Mouse (Mus musculus): ENCODE results near the gene Prr19. TPM values are rescaled to one million over a fixed set of nuclear protein-coding genes. Genes with fewer than 3 reads are reported as not detected.
A peak's percentile ranks its signal among the peaks of the same experiment; 100 is the strongest.

The Prr19 gene
- polyA plus RNA-seq, 1 experiment from 2014 or later: 1.3 TPM

- Histone ChIP-seq H3K36me3 (replicated peaks) (no peaks in the 10 kb centered on the region), H3K4me3 (replicated peaks) (peak overlapping the region; percentile 92), H3K4me2 (peak overlapping the region; percentile 96), H3K27me3 (no peaks in the 10 kb centered on the region), H3K9ac (peak overlapping the region; percentile 89), H3K9me3 (no peaks in the 10 kb centered on the region), H3K27ac (peak overlapping the region; percentile 100), H3K4me1 (peaks cover 58% of the 10 kb centered on the region)
- WGBS: 1% methylated on average over 46 of the region's 49 CpGs
- peak; percentile 67 for ATAC-seq (ENCODE audit: low FRiP score)
Observed at GRCm38 (mm10) chr7:25279076-25279860, 21.9 kb upstream of the Prr19 start.

- Histone ChIP-seq H3K27ac (peak overlapping the region; percentile 100), H3K36me3 (replicated peaks) (peaks cover 4% of the 10 kb centered on the region), H3K9me3 (no peaks in the 10 kb centered on the region), H3K27me3 (no peaks in the 10 kb centered on the region), H3K4me2 (peak overlapping the region; percentile 96), H3K4me3 (replicated peaks) (peak overlapping the region; percentile 92), H3K4me1 (peaks cover 67% of the 10 kb centered on the region), H3K9ac (peak overlapping the region; percentile 89)
- peak; percentile 9 for ATAC-seq (ENCODE audit: low FRiP score)
- WGBS: 0% methylated on average over 5 of the region's 6 CpGs
Observed at GRCm38 (mm10) chr7:25279861-25280791, 21.1 kb upstream of the Prr19 start.

GRCm38 (mm10) chr7:25281166-25281733 lies 20.0 kb upstream of the Prr19 start:
- Histone ChIP-seq H3K36me3 (replicated peaks) (peaks cover 16% of the 10 kb centered on the region), H3K4me1 (peaks cover 66% of the 10 kb centered on the region), H3K4me3 (replicated peaks) (peak overlapping the region; percentile 92), H3K27ac (peak overlapping the region; percentile 100), H3K4me2 (peak overlapping the region; percentile 96), H3K9me3 (no peaks in the 10 kb centered on the region), H3K27me3 (no peaks in the 10 kb centered on the region), H3K9ac (peak overlapping the region; percentile 89)
- 18% methylated on average over 12 of the region's 12 CpGs for WGBS
- no peak; the same call in 1 of the 2 replicates for ATAC-seq (ENCODE audit: low FRiP score)

- no peaks in the 10 kb centered on the region for H3K27me3 ChIP-seq
- peaks cover 65% of the 10 kb centered on the region for H3K4me1 ChIP-seq
- WGBS: under 1% methylated on average over 50 of the region's 108 CpGs
- H3K9ac ChIP-seq: peak overlapping the region; percentile 89
- H3K9me3 ChIP-seq: no peaks in the 10 kb centered on the region
- peaks cover 23% of the 10 kb centered on the region for H3K36me3 ChIP-seq (replicated peaks)
- ATAC-seq (ENCODE audit: low FRiP score): peak; percentile 82
- peak overlapping the region; percentile 96 for H3K4me2 ChIP-seq
- H3K27ac ChIP-seq: peak overlapping the region; percentile 100
- peak overlapping the region; percentile 92 for H3K4me3 ChIP-seq (replicated peaks)
Observed at GRCm38 (mm10) chr7:25281734-25282601, 19.2 kb upstream of the Prr19 start.

GRCm38 (mm10) chr7:25282731-25283211 lies 18.4 kb upstream of the Prr19 start:
- Histone ChIP-seq H3K9ac (peak overlapping the region; percentile 89), H3K4me1 (peaks cover 59% of the 10 kb centered on the region), H3K27ac (peak overlapping the region; percentile 100), H3K9me3 (no peaks in the 10 kb centered on the region), H3K4me2 (peak overlapping the region; percentile 96), H3K36me3 (replicated peaks) (peaks cover 31% of the 10 kb centered on the region), H3K27me3 (no peaks in the 10 kb centered on the region), H3K4me3 (replicated peaks) (peak overlapping the region; percentile 92)
- ATAC-seq (ENCODE audit: low FRiP score): no peak
- WGBS: under 1% methylated on average over 32 of the region's 36 CpGs

GRCm38 (mm10) chr7:25283637-25284036 lies 17.6 kb upstream of the Prr19 start:
- Histone ChIP-seq H3K9me3 (no peaks in the 10 kb centered on the region), H3K9ac (peak overlapping the region; percentile 89), H3K27ac (peak overlapping the region; percentile 100), H3K4me3 (replicated peaks) (peak overlapping the region; percentile 92), H3K4me2 (peak overlapping the region; percentile 96), H3K4me1 (peaks cover 56% of the 10 kb centered on the region), H3K27me3 (no peaks in the 10 kb centered on the region), H3K36me3 (replicated peaks) (peaks cover 40% of the 10 kb centered on the region)
- no peak for ATAC-seq (ENCODE audit: low FRiP score)
- 23% methylated on average over 5 of the region's 5 CpGs for WGBS

- peak overlapping the region; percentile 100; the same call in 1 of the 2 replicates for H3K27ac ChIP-seq
- H3K4me2 ChIP-seq: peak overlapping the region; percentile 96
- no peak for ATAC-seq (ENCODE audit: low FRiP score)
- peaks cover 45% of the 10 kb centered on the region for H3K36me3 ChIP-seq (replicated peaks)
- 75% methylated on average over 2 of the region's 2 CpGs for WGBS
- H3K27me3 ChIP-seq: no peaks in the 10 kb centered on the region
- H3K9me3 ChIP-seq: no peaks in the 10 kb centered on the region
- peaks cover 56% of the 10 kb centered on the region for H3K4me1 ChIP-seq
- peak overlapping the region; percentile 89 for H3K9ac ChIP-seq
- peak overlapping the region; percentile 92 for H3K4me3 ChIP-seq (replicated peaks)
Observed at GRCm38 (mm10) chr7:25284171-25284570, 17.0 kb upstream of the Prr19 start.

- peak overlapping the region; percentile 92 for H3K4me3 ChIP-seq (replicated peaks)
- peaks cover 51% of the 10 kb centered on the region for H3K36me3 ChIP-seq (replicated peaks)
- ATAC-seq (ENCODE audit: low FRiP score): no peak
- 0 out of 2 replicates have a peak, but pooled peaks cover 3% of the 10 kb centered on the region for H3K9me3 ChIP-seq
- H3K27me3 ChIP-seq: no peaks in the 10 kb centered on the region
- peak overlapping the region; percentile 96 for H3K4me2 ChIP-seq
- H3K4me1 ChIP-seq: peaks cover 51% of the 10 kb centered on the region
- peak overlapping the region; percentile 89; the same call in 1 of the 2 replicates for H3K9ac ChIP-seq
- WGBS: 71% methylated on average over 5 of the region's 5 CpGs
- H3K27ac ChIP-seq: no peak overlapping the region
Observed at GRCm38 (mm10) chr7:25284766-25285165, 16.4 kb upstream of the Prr19 start.

GRCm38 (mm10) chr7:25285511-25286238 lies 15.5 kb upstream of the Prr19 start:
- no peaks in the 10 kb centered on the region for H3K27me3 ChIP-seq
- no peak for ATAC-seq (ENCODE audit: low FRiP score)
- no peak overlapping the region for H3K4me2 ChIP-seq
- 92% methylated on average over 20 of the region's 20 CpGs for WGBS
- 0 out of 2 replicates have a peak overlapping the region, but pooled peaks have one; percentile 13 for H3K27ac ChIP-seq
- H3K4me3 ChIP-seq (replicated peaks): no peak overlapping the region
- peaks cover 43% of the 10 kb centered on the region for H3K4me1 ChIP-seq
- 0 out of 2 replicates have a peak, but pooled peaks cover 7% of the 10 kb centered on the region for H3K9me3 ChIP-seq
- H3K36me3 ChIP-seq (replicated peaks): peaks cover 60% of the 10 kb centered on the region
- H3K9ac ChIP-seq: no peak overlapping the region

- Histone ChIP-seq H3K4me2 (no peak overlapping the region), H3K4me3 (replicated peaks) (no peak overlapping the region), H3K36me3 (replicated peaks) (peaks cover 73% of the 10 kb centered on the region), H3K27ac (no peak overlapping the region), H3K27me3 (no peaks in the 10 kb centered on the region), H3K4me1 (peaks cover 41% of the 10 kb centered on the region), H3K9me3 (0 out of 2 replicates have a peak, but pooled peaks cover 7% of the 10 kb centered on the region), H3K9ac (no peak overlapping the region)
- ATAC-seq (ENCODE audit: low FRiP score): no peak
- WGBS: 83% methylated on average over 8 of the region's 8 CpGs
Observed at GRCm38 (mm10) chr7:25286989-25287388, 14.2 kb upstream of the Prr19 start.

Data from forebrain, embryonic 12.5 days (tissue).